Mouse (Mus musculus): ENCODE results near the gene Vipas39.
"Not testable (repeated sequence)": the region's sequence is repeated elsewhere in the genome, so short reads cannot be mapped to it uniquely, and the experiment has no call there.

The Vipas39 gene

GRCm38 (mm10) chr12:87266827-87267603 is 959 bp upstream of the Vipas39 start:
- DNase-seq, result no peak

- no peak for DNase-seq
Observed at GRCm38 (mm10) chr12:87265444-87265843, 612 bp downstream of the Vipas39 start.

GRCm38 (mm10) chr12:87260562-87260961 is 5.5 kb downstream of the Vipas39 start:
- no peak for DNase-seq

- no peak for DNase-seq
Observed at GRCm38 (mm10) chr12:87256629-87257028, 9.4 kb downstream of the Vipas39 start.

- no peak for DNase-seq
Observed at GRCm38 (mm10) chr12:87253878-87254277, 12.2 kb downstream of the Vipas39 start.

GRCm38 (mm10) chr12:87250161-87250560 is 15.9 kb downstream of the Vipas39 start:
- DNase-seq, result no peak

- DNase-seq, result no peak
Observed at GRCm38 (mm10) chr12:87238632-87239031, 27.4 kb downstream of the Vipas39 start, which contains the start of gene Noxred1. Noxred1 (minus strand) TSS chr12:87238732.

- no peak for DNase-seq
Observed at GRCm38 (mm10) chr12:87236882-87237483, 29.1 kb downstream of the Vipas39 start.

- no peak for DNase-seq
Observed at GRCm38 (mm10) chr12:87230379-87230895, 35.6 kb downstream of the Vipas39 start.

- no peak for DNase-seq
Observed at GRCm38 (mm10) chr12:87229633-87230032, 36.4 kb downstream of the Vipas39 start.

- DNase-seq, result no peak
Observed at GRCm38 (mm10) chr12:87226801-87227200, 39.3 kb downstream of the Vipas39 start.

- no peak for DNase-seq
Observed at GRCm38 (mm10) chr12:87224950-87225349, 41.1 kb downstream of the Vipas39 start.

GRCm38 (mm10) chr12:87219362-87219761 is 46.7 kb downstream of the Vipas39 start:
- DNase-seq, result no peak

- DNase-seq, result no peak
Observed at GRCm38 (mm10) chr12:87217596-87217995, 48.5 kb downstream of the Vipas39 start.

- no peak for DNase-seq
Observed at GRCm38 (mm10) chr12:87216053-87216452, 50.0 kb downstream of the Vipas39 start.

GRCm38 (mm10) chr12:87212844-87213606 is 53.0 kb downstream of the Vipas39 start:
- no peak for DNase-seq

- not testable (repeated sequence) for DNase-seq
Observed at GRCm38 (mm10) chr12:87205789-87206188, 60.3 kb downstream of the Vipas39 start.

GRCm38 (mm10) chr12:87201694-87202093 is 64.4 kb downstream of the Vipas39 start:
- DNase-seq, result no peak

- DNase-seq, result peak; percentile 80
Observed at GRCm38 (mm10) chr12:87199973-87200586, 66.0 kb downstream of the Vipas39 start, which contains the start of gene Tmed8. Tmed8 (minus strand) TSS chr12:87200454.

GRCm38 (mm10) chr12:87199206-87199972 is 66.7 kb downstream of the Vipas39 start, which contains the start of gene Samd15:
Samd15 (plus strand) TSS chr12:87199723.
- peak; percentile 42 for DNase-seq

GRCm38 (mm10) chr12:87198792-87199191 is 67.3 kb downstream of the Vipas39 start:
- no peak for DNase-seq

- no peak for DNase-seq
Observed at GRCm38 (mm10) chr12:87196310-87196709, 69.7 kb downstream of the Vipas39 start.

All from right cerebral cortex, postnatal 14 days (tissue).